Mouse (Mus musculus) kidney, postnatal 36 days (tissue): ENCODE measurements at regions not wholly inside any gene's neighbourhood (a gene's known extent, or its start where the extent isn't known, plus 50 kb on each side); places are given as distances from the start of the nearest gene placed in this dataset.
A peak's percentile ranks its signal among the peaks of the same experiment; 100 is the strongest.

Source experiments
- DNase-seq, 2 experiments: peaks; one replicate each; pipeline ENCODE4 v3.0.0; 2021 to 2022; ENCODE audit warnings: mixed read lengths in 2 of 2

DNA sequence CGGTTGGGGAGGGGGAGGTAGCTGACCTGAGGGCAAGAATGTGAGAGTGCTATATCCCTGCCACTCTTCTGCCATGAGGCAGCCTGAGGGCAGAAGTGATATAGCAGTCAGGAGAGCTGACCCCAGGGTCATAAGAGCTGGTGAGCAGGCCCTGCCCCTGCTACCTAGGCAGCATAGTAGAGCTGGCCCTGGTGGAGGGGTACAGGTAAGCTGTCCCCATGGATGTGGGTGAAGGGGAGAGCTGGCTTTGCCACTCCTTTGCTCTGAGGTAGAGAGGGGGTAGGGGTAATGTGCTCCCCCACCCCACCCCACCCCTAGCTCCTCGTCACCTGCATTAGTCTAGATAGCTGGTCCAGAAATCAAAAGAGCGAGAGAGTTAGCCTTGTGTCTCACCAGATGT lies 61.3 kb upstream of the Gm3839 start:
- DNase-seq: no peak

DNA sequence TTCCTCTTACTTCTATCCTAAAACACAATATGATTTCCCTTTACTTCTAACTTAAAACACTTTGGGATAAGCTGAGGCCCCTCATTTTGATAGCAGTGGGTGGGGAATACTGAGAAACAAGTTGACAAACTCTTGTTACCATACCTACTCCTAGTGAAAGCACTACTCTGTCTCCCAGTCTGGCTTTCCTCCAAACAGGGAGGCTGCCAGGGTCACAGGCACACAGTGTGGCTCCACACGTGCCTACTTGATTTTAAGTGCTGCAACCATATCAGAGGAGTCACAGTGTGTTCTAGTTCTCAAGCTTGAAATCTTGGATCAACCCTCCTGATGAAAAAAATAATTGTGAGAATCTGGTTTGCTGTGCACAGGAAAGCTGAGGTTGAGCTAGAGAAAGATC lies 65.8 kb upstream of the Gm3839 start:
- no peak for DNase-seq

DNA sequence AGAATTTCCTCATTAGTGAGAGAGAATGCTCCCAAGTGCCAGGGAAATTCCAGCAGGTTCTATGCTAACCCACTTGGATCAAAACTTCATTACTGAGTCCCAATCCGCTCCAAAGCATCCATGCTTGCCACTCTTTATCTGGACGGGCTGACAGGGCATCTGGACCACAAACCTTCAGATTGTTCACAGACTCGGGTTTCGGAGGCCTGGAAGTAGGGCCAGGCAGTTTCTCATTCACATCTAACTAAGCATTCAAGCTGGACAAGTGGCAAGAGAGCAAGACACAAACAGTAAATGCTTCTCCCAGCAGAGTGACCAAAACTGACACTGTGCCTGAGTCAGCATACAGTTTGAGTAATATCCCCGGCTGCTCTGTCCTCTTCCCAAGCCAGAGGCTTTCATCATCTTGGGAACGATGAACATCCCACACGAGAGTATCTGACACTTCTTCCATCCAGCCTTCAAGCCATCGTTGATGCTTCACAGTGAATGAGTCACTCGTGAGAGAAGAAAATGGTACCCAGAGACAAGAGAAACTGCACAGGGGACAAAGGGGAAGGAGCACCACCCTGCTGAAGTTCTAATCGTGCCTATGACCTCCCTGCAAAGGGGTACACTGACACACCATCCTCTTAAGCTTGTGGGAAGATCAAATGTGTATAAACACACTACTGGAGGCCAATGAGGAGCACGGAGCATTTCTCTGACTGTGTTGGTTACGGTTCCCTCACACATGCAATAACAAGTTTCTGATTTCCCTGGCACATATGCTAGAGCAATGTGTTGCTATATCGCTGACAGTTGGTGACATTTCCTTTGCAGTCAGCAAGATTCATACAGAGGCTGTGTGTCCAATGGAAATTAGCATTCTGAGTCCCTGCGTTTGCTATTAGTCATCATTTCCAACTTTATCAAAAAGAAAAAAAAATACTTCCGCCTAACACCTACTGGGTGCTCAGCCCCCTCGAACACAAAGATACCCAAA lies 72.0 kb upstream of the Gm3839 start:
- DNase-seq: no peak

DNA sequence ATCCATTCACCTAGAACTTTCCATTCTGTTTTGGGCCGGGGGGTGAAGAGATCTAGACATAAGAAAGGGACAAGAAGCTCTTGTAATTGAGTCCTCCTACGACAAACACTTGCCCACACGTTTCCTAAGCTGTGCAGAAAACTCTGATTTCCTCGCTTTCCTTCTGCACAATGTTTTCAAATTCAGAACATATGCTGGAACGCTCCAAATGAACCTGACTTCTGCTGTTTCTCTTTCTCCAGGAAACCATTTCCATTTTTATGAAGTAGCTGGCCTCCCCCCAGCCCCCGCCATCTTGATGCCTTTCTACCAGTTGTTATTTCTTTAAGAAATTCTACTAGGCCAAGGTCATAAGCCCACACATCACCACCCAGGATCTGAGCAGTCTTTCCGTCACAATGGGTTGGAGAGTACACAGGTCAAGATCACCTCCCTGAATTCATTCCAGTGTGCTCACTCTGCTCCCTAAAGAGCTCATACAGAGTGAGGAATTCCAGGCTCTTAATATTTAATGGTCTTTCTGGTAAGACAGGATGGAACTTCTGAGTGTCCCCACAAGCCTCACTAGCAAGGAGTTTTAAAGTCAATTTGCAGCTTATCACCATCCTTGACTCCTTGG lies 78.7 kb upstream of the Gm3839 start:
- DNase-seq: no peak

DNA sequence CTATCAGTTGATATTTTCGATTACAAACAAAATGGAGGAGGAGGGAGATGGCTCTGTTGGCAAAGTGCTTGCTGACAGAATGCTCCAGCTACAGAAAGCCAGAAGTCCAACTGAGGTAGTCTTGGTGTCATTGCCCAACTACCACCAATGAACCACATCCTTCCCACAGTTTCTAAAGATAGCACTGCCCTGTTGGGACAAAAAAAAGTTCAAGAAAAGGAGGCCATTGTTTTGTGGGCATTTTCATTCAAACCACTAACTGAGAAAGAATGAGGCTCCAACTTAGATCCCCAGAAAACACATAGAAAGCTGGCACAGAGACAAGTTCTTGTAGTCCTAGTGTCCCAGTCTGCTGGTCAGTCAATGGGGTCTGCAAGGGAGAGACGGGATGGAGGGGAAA lies 82.1 kb upstream of the Gm3839 start:
- no peak for DNase-seq

DNA sequence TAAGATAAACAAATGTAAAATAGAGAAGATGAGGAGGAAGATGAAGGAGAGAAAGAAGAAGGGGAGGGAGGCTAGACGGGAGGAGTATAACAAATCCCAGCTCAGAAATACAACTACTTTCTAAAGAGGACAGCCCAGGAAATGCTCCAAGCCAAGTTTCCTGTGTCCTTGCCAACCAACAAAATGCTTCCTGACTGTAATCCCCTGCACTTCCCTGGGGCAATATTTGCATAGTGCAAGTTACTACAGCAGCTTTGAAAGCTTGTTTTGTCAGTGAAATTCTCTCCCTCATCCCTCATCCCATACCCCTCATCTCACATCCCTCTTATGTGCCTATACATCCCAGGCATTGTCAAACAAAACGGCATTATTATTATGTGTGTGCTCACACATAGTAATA lies 83.7 kb upstream of the Gm3839 start:
- DNase-seq: no peak

DNA sequence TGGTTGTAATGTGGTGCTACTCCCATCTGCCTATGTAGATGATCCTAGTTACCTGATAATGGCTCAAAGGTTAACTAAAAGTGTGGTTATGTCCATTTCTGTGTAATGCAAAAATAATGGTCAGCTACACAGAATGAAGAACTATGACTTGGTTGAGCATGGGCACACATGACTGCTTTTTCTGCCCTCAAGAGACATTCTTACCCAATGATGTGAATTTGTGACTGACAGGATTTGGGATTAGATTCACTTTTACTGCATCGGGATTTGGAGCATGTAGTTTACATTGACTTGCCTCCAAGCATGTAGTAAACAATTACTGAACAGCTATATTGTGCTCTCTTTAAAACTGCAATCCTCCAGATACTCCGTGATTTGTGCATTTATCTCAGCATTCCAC lies 93.4 kb upstream of the Gm3839 start:
- no peak for DNase-seq

DNA sequence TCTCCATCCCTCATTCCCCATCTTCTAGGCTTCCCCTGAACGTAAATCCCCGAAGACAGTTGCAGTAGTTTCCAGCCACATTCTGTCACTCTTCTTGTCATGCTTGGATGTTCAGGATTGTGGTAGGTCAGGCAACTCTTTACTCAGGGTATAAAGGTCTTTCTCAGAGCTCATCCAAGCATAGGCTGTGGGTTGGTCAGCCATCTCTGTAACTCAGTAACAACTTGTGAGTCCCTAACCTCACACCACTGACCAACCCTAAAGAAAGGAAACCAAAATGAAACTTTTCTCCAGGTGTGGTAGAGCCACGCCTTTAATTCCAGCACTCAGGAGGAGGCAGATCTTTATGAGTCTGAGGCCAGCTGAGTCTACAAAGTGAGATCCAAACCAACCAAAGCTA lies 75.6 kb upstream of the Ptprg start:
- peak; percentile 10 to 18 for DNase-seq

DNA sequence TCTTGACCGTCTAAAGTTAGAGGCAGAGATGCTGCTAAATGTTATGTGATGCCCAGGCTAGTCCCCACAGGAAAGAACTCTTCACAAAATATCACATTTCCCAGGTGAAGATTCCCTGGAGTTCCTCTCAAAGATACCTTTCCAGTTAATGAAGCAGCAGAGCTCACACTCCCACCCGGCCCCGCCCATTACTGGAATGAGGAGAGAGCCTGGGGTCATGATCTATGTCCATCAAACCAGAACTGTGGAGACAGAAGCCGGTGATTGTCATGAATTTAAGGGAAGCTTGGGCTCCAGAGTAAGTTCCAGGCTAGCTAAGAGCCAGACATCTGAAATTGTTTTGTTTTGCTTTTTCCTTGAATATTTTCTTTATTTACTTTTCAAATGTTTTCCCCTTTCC lies 71.2 kb upstream of the Ptprg start:
- DNase-seq: no peak

DNA sequence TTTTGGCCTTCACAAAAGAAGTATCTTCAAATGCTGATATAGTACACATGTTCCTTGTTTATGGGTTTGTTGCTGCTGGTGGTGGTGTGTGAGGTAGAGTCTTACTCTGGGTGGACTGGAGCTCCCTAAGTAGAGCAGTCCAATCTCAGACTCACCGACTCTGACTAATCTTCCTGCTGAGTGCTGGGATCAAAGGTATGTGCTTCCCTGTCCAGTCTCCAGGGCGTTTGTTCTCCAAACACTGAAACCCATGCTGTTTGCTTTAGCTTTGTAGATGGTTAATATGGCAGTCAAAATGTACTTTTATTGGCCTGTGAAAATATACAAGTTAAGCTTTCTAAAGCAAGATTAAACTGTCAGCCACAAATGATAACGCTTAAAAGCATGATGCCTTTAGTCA lies 67.0 kb upstream of the Ptprg start:
- no peak for DNase-seq

DNA sequence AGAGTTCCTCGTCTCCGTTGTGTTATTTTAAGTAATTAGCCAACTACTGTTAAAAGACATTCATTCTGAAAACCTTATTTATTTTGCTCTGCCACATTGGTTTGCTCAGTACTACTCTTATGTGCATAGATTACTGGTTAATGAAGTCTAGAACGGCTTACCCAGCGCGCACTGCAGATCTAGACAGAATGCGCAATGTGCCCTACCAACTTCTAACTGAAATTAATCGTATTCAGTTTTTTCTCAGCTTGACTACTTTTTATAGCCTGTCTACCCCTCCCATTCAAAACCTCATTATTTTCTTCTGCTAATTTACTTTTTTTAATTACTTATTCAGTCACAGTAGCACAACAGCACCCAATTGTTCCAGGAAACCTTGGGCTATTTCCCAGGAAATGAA lies 51.6 kb upstream of the Ptprg start:
- DNase-seq: no peak

DNA sequence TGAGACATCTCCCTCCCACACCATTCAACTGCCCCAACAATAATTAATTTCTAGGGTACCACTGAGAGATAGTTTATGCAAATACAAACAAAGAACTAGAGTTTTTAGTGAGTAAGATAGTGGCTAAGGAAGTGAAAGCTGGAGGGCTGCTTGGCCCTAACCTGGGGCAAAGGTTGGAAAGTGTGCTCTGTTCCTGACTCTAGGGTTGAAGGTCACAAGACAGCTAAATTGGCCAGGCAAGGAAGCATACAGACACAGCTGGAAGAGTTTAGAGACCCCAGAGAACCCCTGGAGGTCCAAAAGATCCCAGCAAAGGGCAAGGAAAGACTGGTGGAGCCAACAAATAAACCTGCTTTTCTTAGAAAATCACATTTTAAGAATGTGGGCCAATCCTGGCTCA lies 50.2 kb upstream of the Ptprg start:
- peak in 1 of 2 experiments; percentile 4 for DNase-seq
